ENCODE assay signal across 7 mouse cellular contexts in the genomic region with DNA sequence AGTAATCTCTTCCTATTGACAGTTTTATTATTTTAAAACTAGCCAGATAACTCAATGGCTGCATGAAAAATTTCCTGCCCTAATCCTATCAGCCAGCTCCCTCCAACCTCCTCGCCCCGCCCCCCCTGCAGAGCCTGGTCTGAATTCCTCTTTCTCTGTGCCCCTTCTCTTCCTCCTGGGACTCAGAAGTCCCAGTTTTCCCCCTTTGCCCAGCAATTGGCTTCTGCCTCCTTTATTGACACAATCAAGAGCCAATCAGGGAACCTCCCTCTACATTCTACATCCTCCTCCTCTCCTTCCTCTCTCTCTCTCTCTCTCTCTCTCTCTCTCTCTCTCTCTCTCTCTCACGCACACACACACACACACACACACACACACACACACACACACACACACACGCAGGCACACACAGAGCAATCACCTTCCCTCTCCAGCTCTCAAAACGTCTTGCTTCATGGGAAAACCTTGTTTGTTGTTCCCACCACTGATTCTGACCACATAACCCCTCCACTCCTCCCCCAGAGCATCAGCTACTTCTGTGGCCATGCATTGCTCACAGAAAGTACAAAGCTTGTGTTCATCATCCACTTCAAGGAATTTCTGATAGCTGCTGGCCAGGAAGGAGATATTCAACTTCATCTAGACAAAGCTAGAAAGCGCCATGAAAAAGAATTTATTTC. TPM values are rescaled to one million over a fixed set of nuclear protein-coding genes. Genes with fewer than 3 reads are reported as not detected.
DNase-seq lines count a peak whose midpoint lies in the region; ATAC-seq and TF ChIP-seq lines count a peak whose summit lies in the region.

No protein-coding gene starts in this region.

- H3K36me3 ChIP-seq in ES-E14 (ENCODE audit: control insufficient read depth, insufficient read depth, low read length, poor library complexity, severe bottlenecking) = no peaks in the 10 kb centered on the region
- H3K36me3 ChIP-seq in forebrain, embryonic 10.5 days (replicated peaks) = no peaks in the 10 kb centered on the region
- H3K36me3 ChIP-seq in hindbrain, embryonic 12.5 days = no peaks in the 10 kb centered on the region
- H3K36me3 ChIP-seq in limb, embryonic 13.5 days = no peaks in the 10 kb centered on the region
- no peaks in the 10 kb centered on the region for H3K36me3 ChIP-seq in neural tube, embryonic 11.5 days (ENCODE audit: control insufficient read depth, insufficient read depth, low read length)

- peaks cover 81% of the 10 kb centered on the region for H3K27me3 ChIP-seq in forebrain, embryonic 10.5 days (ENCODE audit: poor library complexity, severe bottlenecking)
- peaks cover 11% of the 10 kb centered on the region; the same call in 1 of the 2 replicates for H3K27me3 ChIP-seq in hindbrain, embryonic 12.5 days
- peaks cover 30% of the 10 kb centered on the region for H3K27me3 ChIP-seq in limb, embryonic 13.5 days
- no peaks in the 10 kb centered on the region for H3K27me3 ChIP-seq in neural tube, embryonic 11.5 days (ENCODE audit: control insufficient read depth, insufficient read depth, low read length)

- 0 out of 2 replicates have a peak, but pooled peaks have one; percentile 36 for ATAC-seq in hindbrain, embryonic 12.5 days (ENCODE audit: low FRiP score)
- peak; percentile 87 for ATAC-seq in limb, embryonic 13.5 days (ENCODE audit: low FRiP score, low read depth)
- no peak for ATAC-seq in neural tube, embryonic 11.5 days (ENCODE audit: insufficient read depth, low FRiP score, low TSS enrichment)

- H3K9ac ChIP-seq in ES-E14 (ENCODE audit: insufficient read depth, low read depth, low read length, poor library complexity, severe bottlenecking) = no peak overlapping the region
- no peak overlapping the region for H3K9ac ChIP-seq in hindbrain, embryonic 12.5 days
- H3K9ac ChIP-seq in limb, embryonic 13.5 days = no peak overlapping the region
- H3K9ac ChIP-seq in neural tube, embryonic 11.5 days (ENCODE audit: low read length) = no peak overlapping the region

- WGBS in forebrain, embryonic 10.5 days = 25% methylated on average over 6 of the region's 6 CpGs
- WGBS in hindbrain, embryonic 12.5 days = 22% methylated on average over 6 of the region's 6 CpGs
- 17% methylated on average over 6 of the region's 6 CpGs for WGBS in limb, embryonic 13.5 days
- 20% methylated on average over 5 of the region's 6 CpGs for WGBS in neural tube, embryonic 11.5 days

- H3K4me3 ChIP-seq in ES-E14 (ENCODE audit: insufficient read depth in 1 of 2, low read depth in 1 of 2, low read length in 2 of 2, poor library complexity in 1 of 2, severe bottlenecking in 1 of 2) = no peak overlapping the region
- H3K4me3 ChIP-seq in forebrain, embryonic 10.5 days = peak overlapping the region; percentile 18; the same call in 1 of the 2 replicates
- H3K4me3 ChIP-seq in hindbrain, embryonic 12.5 days = no peak overlapping the region
- H3K4me3 ChIP-seq in limb, embryonic 13.5 days = no peak overlapping the region
- no peak overlapping the region for H3K4me3 ChIP-seq in neural tube, embryonic 11.5 days (ENCODE audit: low read depth, low read length)

- H3K9me3 ChIP-seq in ES-E14 (ENCODE audit: control insufficient read depth, insufficient read depth, low read depth, low read length) = no peaks in the 10 kb centered on the region
- H3K9me3 ChIP-seq in forebrain, embryonic 10.5 days = no peaks in the 10 kb centered on the region
- H3K9me3 ChIP-seq in hindbrain, embryonic 12.5 days (replicated peaks) = no peaks in the 10 kb centered on the region
- H3K9me3 ChIP-seq in limb, embryonic 13.5 days = no peaks in the 10 kb centered on the region
- H3K9me3 ChIP-seq in neural tube, embryonic 11.5 days (ENCODE audit: control insufficient read depth, low read length) = no peaks in the 10 kb centered on the region

- no peaks in the 10 kb centered on the region for H3K4me1 ChIP-seq in ES-E14 (ENCODE audit: control insufficient read depth in 2 of 2, insufficient read depth in 2 of 2, low read length in 2 of 2, poor library complexity in 1 of 2)
- peaks cover 28% of the 10 kb centered on the region for H3K4me1 ChIP-seq in forebrain, embryonic 10.5 days
- peaks cover 23% of the 10 kb centered on the region for H3K4me1 ChIP-seq in hindbrain, embryonic 12.5 days
- peaks cover 21% of the 10 kb centered on the region for H3K4me1 ChIP-seq in limb, embryonic 13.5 days
- H3K4me1 ChIP-seq in neural tube, embryonic 11.5 days (ENCODE audit: control insufficient read depth, insufficient read depth, low read length) = no peaks in the 10 kb centered on the region

- in situ Hi-C loops in ES-E14 (cut with MboI; ENCODE audit: low sequenced_read_pairs in 2 of 2, unreplicated experiment in 2 of 2) = no loop called here

- H3K4me2 ChIP-seq in hindbrain, embryonic 12.5 days (replicated peaks) = peak overlapping the region; percentile 31
- peak overlapping the region; percentile 45 for H3K4me2 ChIP-seq in limb, embryonic 13.5 days (replicated peaks)
- peak overlapping the region; percentile 9; the same call in 1 of the 2 replicates for H3K4me2 ChIP-seq in neural tube, embryonic 11.5 days (ENCODE audit: low read depth)

- no peak overlapping the region for H3K27ac ChIP-seq in ES-E14 (ENCODE audit: insufficient read depth, low read depth, low read length, poor library complexity, severe bottlenecking)
- H3K27ac ChIP-seq in forebrain, embryonic 10.5 days = peak overlapping the region; percentile 79
- H3K27ac ChIP-seq in hindbrain, embryonic 12.5 days = peak overlapping the region; percentile 48; the same call in 1 of the 2 replicates
- no peak overlapping the region for H3K27ac ChIP-seq in limb, embryonic 13.5 days
- H3K27ac ChIP-seq in neural tube, embryonic 11.5 days (ENCODE audit: low read depth, low read length) = no peak overlapping the region

- DNase-seq in 416B (ENCODE audit: low read depth) (peak; percentile 75), ES-E14 (ENCODE audit: low read depth, low spot score) (peak; percentile 47)
- peak; percentile 63 for DNase-seq in forebrain, embryonic 10.5 days (ENCODE audit: extremely low spot score, low spot score)
- peak; percentile 66 for DNase-seq in neural tube, embryonic 11.5 days (ENCODE audit: low spot score)
- no peak for DNase-seq in thymus, postnatal 0 days (ENCODE audit: low spot score)

TF ChIP-seq in ES-E14, 5 proteins besides CTCF, POLR2A, EP300 and RAD21:
- TF ChIP-seq ZC3H11A (IDR thresholded peaks at IDR 0.05; ENCODE audit: borderline replicate concordance, low read depth, low read length) (no peak), HCFC1 (IDR thresholded peaks at IDR 0.05; ENCODE audit: borderline replicate concordance, insufficient read depth, low read length) (no peak), CHD2 (IDR thresholded peaks at IDR 0.05; ENCODE audit: low read depth, low read length) (peak; percentile 83), ZNF384 (IDR thresholded peaks at IDR 0.05; ENCODE audit: low read depth, low read length) (no peak)

RNA-seq across cellular contexts. Expression of gene Gtf3c4, which starts 47.1 kb away (rescaled TPM):
- 35.4 and 38.1 TPM in 2 replicates for total RNA-seq in ES-E14 (2012; rRNA removed)
- polyA plus RNA-seq in forebrain, embryonic 10.5 days (2016; fragmentation: Nextera tagmentation; extraction: Ambion mirVana) = 22.7 and 24.4 TPM in 2 replicates
- polyA plus RNA-seq in hindbrain, embryonic 12.5 days (2016; fragmentation: Nextera tagmentation; extraction: Ambion mirVana) = 32.0 and 33.5 TPM in 2 replicates
- polyA plus RNA-seq in limb, embryonic 13.5 days (2015; fragmentation: Nextera tagmentation; extraction: Ambion mirVana) = 16.5 and 17.4 TPM in 2 replicates
- 35.9 and 38.7 TPM in 2 replicates for polyA plus RNA-seq in neural tube, embryonic 11.5 days (2014; fragmentation: Nextera tagmentation; extraction: Ambion mirVana)
- polyA plus RNA-seq in thymus, postnatal 0 days (2015; fragmentation: Nextera tagmentation; extraction: Ambion mirVana) = 7.0 and 7.8 TPM in 2 replicates

RNA-seq across cellular contexts. Expression of gene Ddx31, which starts 47.1 kb away (rescaled TPM):
- 20.9 and 23.8 TPM in 2 replicates for total RNA-seq in ES-E14 (2012; rRNA removed)
- polyA plus RNA-seq in forebrain, embryonic 10.5 days (2016; fragmentation: Nextera tagmentation; extraction: Ambion mirVana) = 20.9 and 22.9 TPM in 2 replicates
- polyA plus RNA-seq in hindbrain, embryonic 12.5 days (2016; fragmentation: Nextera tagmentation; extraction: Ambion mirVana) = 16.7 and 17.6 TPM in 2 replicates
- polyA plus RNA-seq in limb, embryonic 13.5 days (2015; fragmentation: Nextera tagmentation; extraction: Ambion mirVana) = 15.0 and 17.7 TPM in 2 replicates
- polyA plus RNA-seq in neural tube, embryonic 11.5 days (2014; fragmentation: Nextera tagmentation; extraction: Ambion mirVana) = 20.5 and 20.6 TPM in 2 replicates
- polyA plus RNA-seq in thymus, postnatal 0 days (2015; fragmentation: Nextera tagmentation; extraction: Ambion mirVana) = 15.7 and 17.5 TPM in 2 replicates

Comparison
In these comparisons a context has a peak if more than half of its experiments do, and no peak if none do; other contexts are left out.
1. H3K27ac ChIP-seq: peak in forebrain, embryonic 10.5 days (single experiment) and hindbrain, embryonic 12.5 days (single experiment); none in ES-E14 (single experiment), limb, embryonic 13.5 days (single experiment) and neural tube, embryonic 11.5 days (single experiment).
2. Peak in every context shown above with its lines, with median percentiles within 50 percentile points of each other: H3K4me2 ChIP-seq.